Mouse (Mus musculus) layer of hippocampus, adult 18-20 months (tissue): ENCODE results near the gene Traf6. TPM values are rescaled to one million over a fixed set of nuclear protein-coding genes. Genes with fewer than 3 reads are reported as not detected.
"Not testable (repeated sequence)": the region's sequence is repeated elsewhere in the genome, so short reads cannot be mapped to it uniquely, and the experiment has no call there.

ENCODE experiments used
- DNase-seq, 2 experiments: peaks; one replicate each; pipeline ENCODE4 v3.0.0; 2022; ENCODE audit warnings: low spot score in 2 of 2
- total RNA-seq, 2 experiments: library from RNA; stranded (reverse); gene quantifications; 2 replicates each; pipeline ENCODE4 v1.2.3; 2021

The Traf6 gene
- total RNA-seq, 2 experiments from 2014 or later = 15.7 to 15.8 TPM

GRCm38 (mm10) chr2:101693577-101694215, 15.5 kb downstream of the Traf6 start:
- peak in 1 of 2 experiments; percentile 59 for DNase-seq

- DNase-seq = no peak
Observed at GRCm38 (mm10) chr2:101695584-101695983, 17.4 kb downstream of the Traf6 start.

GRCm38 (mm10) chr2:101699284-101699683, 21.1 kb downstream of the Traf6 start:
- DNase-seq = no peak

- DNase-seq = peak in 1 of 2 experiments; percentile 33
Observed at GRCm38 (mm10) chr2:101705941-101706485, 27.8 kb downstream of the Traf6 start.

- DNase-seq = no peak
Observed at GRCm38 (mm10) chr2:101711608-101712007, 33.4 kb downstream of the Traf6 start.

GRCm38 (mm10) chr2:101715650-101716323, 37.6 kb downstream of the Traf6 start:
- DNase-seq = no peak

GRCm38 (mm10) chr2:101717162-101717561, 38.9 kb downstream of the Traf6 start:
- DNase-seq = no peak

- no peak for DNase-seq
Observed at GRCm38 (mm10) chr2:101721835-101722234, 43.6 kb downstream of the Traf6 start.

- no peak for DNase-seq
Observed at GRCm38 (mm10) chr2:101722370-101723332, 44.4 kb downstream of the Traf6 start.

GRCm38 (mm10) chr2:101723333-101723881, 45.2 kb downstream of the Traf6 start:
- DNase-seq = no peak

- no peak for DNase-seq
Observed at GRCm38 (mm10) chr2:101727787-101728186, 49.6 kb downstream of the Traf6 start.

GRCm38 (mm10) chr2:101729472-101729871, 51.2 kb downstream of the Traf6 start:
- DNase-seq = no peak

- DNase-seq = no peak
Observed at GRCm38 (mm10) chr2:101730972-101731371, 52.7 kb downstream of the Traf6 start.

- DNase-seq = no peak
Observed at GRCm38 (mm10) chr2:101732777-101733210, 54.6 kb downstream of the Traf6 start.

GRCm38 (mm10) chr2:101733564-101733963, 55.3 kb downstream of the Traf6 start:
- DNase-seq = peak; percentile 19 to 21

GRCm38 (mm10) chr2:101739914-101740313, 61.7 kb downstream of the Traf6 start:
- no peak for DNase-seq

- no peak for DNase-seq
Observed at GRCm38 (mm10) chr2:101741653-101742052, 63.4 kb downstream of the Traf6 start.

- no peak for DNase-seq
Observed at GRCm38 (mm10) chr2:101742072-101742860, 64.0 kb downstream of the Traf6 start.

- DNase-seq = not testable (repeated sequence)
Observed at GRCm38 (mm10) chr2:101745656-101746055, 67.4 kb downstream of the Traf6 start.

- no peak for DNase-seq
Observed at GRCm38 (mm10) chr2:101746537-101746936, 68.3 kb downstream of the Traf6 start.
